Mouse (Mus musculus) ES-E14 (cell line): ENCODE measurements around the gene Tnr. TPM values are rescaled to one million over a fixed set of nuclear protein-coding genes. Genes with fewer than 3 reads are reported as not detected.
"Not testable (repeated sequence)": the region's sequence is repeated elsewhere in the genome, so short reads cannot be mapped to it uniquely, and the experiment has no call there.

Source experiments
- DNase-seq: peaks from one replicate; pipeline ENCODE4 v3.0.0-alpha.2; 2013; ENCODE audit warnings: low read depth, low spot score
- H3K27ac ChIP-seq: 2 replicates; pipeline ENCODE4 v1.5.1; 2012; ENCODE audit warnings: low read depth, mild to moderate bottlenecking, low read length, moderate library complexity, mixed read lengths; ENCODE audit not compliant: poor library complexity, insufficient read depth, severe bottlenecking
- H3K36me3 ChIP-seq: 2 replicates; pipeline ENCODE4 v1.6.1; 2012; ENCODE audit warnings: mild to moderate bottlenecking, low read length, moderate library complexity, mixed read lengths; ENCODE audit not compliant: control insufficient read depth, poor library complexity, insufficient read depth, severe bottlenecking
- H3K4me1 ChIP-seq, 2 experiments: fragments of 150-350 bp in 1 of 2; sonication (generic) in 1 of 2; 2 replicates each; pipeline ENCODE4 v1.6.1; 2012; ENCODE audit warnings: low read length in 2 of 2, mild to moderate bottlenecking in 1 of 2, mixed read lengths in 1 of 2; ENCODE audit not compliant: control insufficient read depth in 2 of 2, insufficient read depth in 2 of 2, poor library complexity in 1 of 2
- H3K4me3 ChIP-seq, 2 experiments: fragments of 150-350 bp in 1 of 2; sonication (generic) in 1 of 2; 2 replicates each; pipeline ENCODE4 v1.5.1; 2012; ENCODE audit warnings: low read length in 2 of 2, low read depth in 1 of 2, mild to moderate bottlenecking in 1 of 2, mixed read lengths in 1 of 2; ENCODE audit not compliant: insufficient read depth in 1 of 2, poor library complexity in 1 of 2, severe bottlenecking in 1 of 2
- H3K9ac ChIP-seq: 2 replicates; pipeline ENCODE4 v1.6.1; 2012; ENCODE audit warnings: low read depth, mild to moderate bottlenecking, low read length, mixed read lengths; ENCODE audit not compliant: poor library complexity, insufficient read depth, severe bottlenecking
- H3K9me3 ChIP-seq: fragments of 150-350 bp; sonication (generic); 2 replicates; pipeline ENCODE4 v1.6.1; 2012; ENCODE audit warnings: low read depth, mild to moderate bottlenecking, low read length; ENCODE audit not compliant: control insufficient read depth, insufficient read depth
- CHD2 ChIP-seq: IDR thresholded peaks from 2 replicates; pipeline ENCODE4 v1.6.1; 2014; ENCODE audit warnings: mild to moderate bottlenecking, low read depth, low read length, inconsistent platforms
- HCFC1 ChIP-seq: IDR thresholded peaks from 2 replicates; pipeline ENCODE4 v1.6.1; 2012; ENCODE audit warnings: low read length, inconsistent platforms, borderline replicate concordance; ENCODE audit not compliant: insufficient read depth
- MAFK ChIP-seq: IDR thresholded peaks from 2 replicates; pipeline ENCODE4 v1.6.1; 2014; ENCODE audit warnings: mild to moderate bottlenecking, low read depth, low read length, inconsistent platforms; ENCODE audit not compliant: insufficient read depth
- ZC3H11A ChIP-seq: IDR thresholded peaks from 2 replicates; pipeline ENCODE4 v1.6.1; 2012; ENCODE audit warnings: low read depth, mild to moderate bottlenecking, inconsistent platforms, low read length, borderline replicate concordance
- ZNF384 ChIP-seq: IDR thresholded peaks from 2 replicates; pipeline ENCODE4 v1.6.1; 2012; ENCODE audit warnings: low read depth, low read length, inconsistent platforms
- in situ Hi-C, 2 experiments: fragments of 600-800 bp; cut with MboI; formaldehyde crosslinking; loops; one replicate each; pipeline ENCODE4 v1.15.1; 2025; ENCODE audit warnings: low sequenced_read_pairs in 2 of 2, inconsistent platforms in 1 of 2; ENCODE audit not compliant: unreplicated experiment in 2 of 2
- total RNA-seq: library from RNA; depleted of rRNA; stranded (reverse); fragments of 300-350 nt; gene quantifications from 2 replicates; pipeline ENCODE4 v1.2.3, GENCODE M21; 2012

Gene Tnr
- total RNA-seq, 1 experiment: not detected

GRCm38 (mm10) chr1:159963351-159963750 is 439.8 kb downstream of the Tnr start:
- DNase-seq: no peak
- TF ChIP-seq HCFC1 (no peak), ZC3H11A (no peak), ZNF384 (no peak), MAFK (no peak), CHD2 (no peak)
- no peak overlapping the region for H3K27ac ChIP-seq
- no peak overlapping the region for H3K4me3 ChIP-seq
- in situ Hi-C loops: no loop called here
- no peak overlapping the region for H3K9ac ChIP-seq
- no peaks in the 10 kb centered on the region for H3K9me3 ChIP-seq
- no peaks in the 10 kb centered on the region for H3K4me1 ChIP-seq
- no peaks in the 10 kb centered on the region for H3K36me3 ChIP-seq

DNA sequence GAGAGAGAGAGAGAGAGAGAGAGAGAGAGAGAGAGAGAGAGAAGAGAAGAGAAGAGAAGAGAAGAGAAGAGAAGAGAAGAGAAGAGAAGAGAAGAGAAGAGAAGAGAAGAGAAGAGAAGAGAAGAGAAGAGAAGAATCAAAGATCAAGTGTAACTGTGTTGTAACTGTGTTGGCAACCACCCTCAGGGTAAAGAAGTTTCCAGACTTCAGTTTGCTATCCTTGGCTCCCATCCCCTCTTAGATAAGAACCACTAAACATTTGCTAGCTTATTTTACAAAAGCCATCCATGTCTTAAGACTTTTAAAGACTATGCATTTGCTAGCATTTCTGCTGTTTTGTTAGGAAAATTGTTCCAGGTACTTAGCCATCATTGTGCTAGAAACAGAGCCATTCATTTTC is 442.7 kb downstream of the Tnr start:
- H3K36me3 ChIP-seq, H3K4me3 ChIP-seq, H3K9ac ChIP-seq, in situ Hi-C loops, H3K27ac ChIP-seq, H3K4me1 ChIP-seq, DNase-seq, H3K9me3 ChIP-seq: not testable (repeated sequence)

- TF ChIP-seq ZNF384: no peak
- TF ChIP-seq CHD2: no peak
- TF ChIP-seq MAFK: no peak
- no peak for TF ChIP-seq ZC3H11A
- TF ChIP-seq HCFC1: no peak
- no peak overlapping the region for H3K9ac ChIP-seq
- H3K9me3 ChIP-seq: no peaks in the 10 kb centered on the region
- H3K36me3 ChIP-seq: no peaks in the 10 kb centered on the region
- in situ Hi-C loops: no loop called here
- no peak for DNase-seq
- H3K4me3 ChIP-seq: no peak overlapping the region
- H3K4me1 ChIP-seq: no peaks in the 10 kb centered on the region
- no peak overlapping the region for H3K27ac ChIP-seq
Observed at GRCm38 (mm10) chr1:159968395-159968794, 444.8 kb downstream of the Tnr start.

DNA sequence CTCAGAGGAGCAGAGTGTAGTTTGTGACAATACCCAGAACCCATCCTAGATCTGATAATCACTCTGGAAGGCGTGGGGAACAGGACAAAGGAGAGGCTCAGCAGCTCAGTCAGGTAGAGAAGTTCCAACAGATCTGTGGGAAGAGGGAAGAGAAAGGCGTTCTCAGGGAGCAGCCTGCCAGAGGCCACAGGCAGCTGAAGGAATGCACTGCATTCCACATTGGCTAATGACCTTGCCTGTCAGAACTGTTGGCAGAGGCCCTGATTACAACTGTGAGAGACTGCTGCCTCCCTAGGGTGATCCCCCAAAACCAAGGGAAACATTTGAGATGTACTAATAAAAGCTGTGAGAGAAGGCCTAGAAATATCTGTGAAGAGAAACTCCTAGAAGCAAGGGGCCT is 454.2 kb downstream of the Tnr start:
- H3K36me3 ChIP-seq: no peaks in the 10 kb centered on the region
- in situ Hi-C loops: no loop called here
- no peak overlapping the region for H3K27ac ChIP-seq
- TF ChIP-seq ZC3H11A: no peak
- no peak for TF ChIP-seq CHD2
- no peak for TF ChIP-seq ZNF384
- TF ChIP-seq MAFK: no peak
- TF ChIP-seq HCFC1: no peak
- no peaks in the 10 kb centered on the region for H3K9me3 ChIP-seq
- H3K4me1 ChIP-seq: no peaks in the 10 kb centered on the region
- no peak overlapping the region for H3K9ac ChIP-seq
- H3K4me3 ChIP-seq: no peak overlapping the region
- no peak for DNase-seq

- Histone ChIP-seq H3K4me3 (no peak overlapping the region), H3K4me1 (no peaks in the 10 kb centered on the region), H3K27ac (no peak overlapping the region), H3K36me3 (no peaks in the 10 kb centered on the region), H3K9me3 (no peaks in the 10 kb centered on the region), H3K9ac (no peak overlapping the region)
- in situ Hi-C loops: no loop called here
- no peak for DNase-seq
- TF ChIP-seq MAFK: no peak
- TF ChIP-seq ZC3H11A: no peak
- no peak for TF ChIP-seq CHD2
- TF ChIP-seq ZNF384: no peak
- no peak for TF ChIP-seq HCFC1
Observed at GRCm38 (mm10) chr1:159979096-159979495, 455.5 kb downstream of the Tnr start.
